Mouse (Mus musculus) ES-Bruce4 (cell line): ENCODE data around the gene Snx29.

Source experiments
- CTCF ChIP-seq: IDR thresholded peaks from one replicate; pipeline ENCODE4 v1.8.1; 2011; ENCODE audit warnings: low read depth, low read length
- EP300 ChIP-seq: IDR thresholded peaks from 2 replicates; pipeline ENCODE4 v1.6.1; 2011; ENCODE audit warnings: low read depth, low read length; ENCODE audit not compliant: insufficient read depth
- POLR2A ChIP-seq: IDR thresholded peaks from one replicate; pipeline ENCODE4 v1.8.1; 2011; ENCODE audit warnings: low read length; ENCODE audit not compliant: insufficient read depth

- TF ChIP-seq POLR2A: no peak
- TF ChIP-seq CTCF: no peak
- TF ChIP-seq EP300: no peak
Measured at GRCm38 (mm10) chr16:11475137-11475943, 152.6 kb downstream of the Snx29 start.
